Mouse (Mus musculus) adrenal gland, postnatal 4 days (tissue): ENCODE results near the gene Gm3298. TPM values are rescaled to one million over a fixed set of nuclear protein-coding genes. Genes with fewer than 3 reads are reported as not detected.
"Not testable (repeated sequence)": the region's sequence is repeated elsewhere in the genome, so short reads cannot be mapped to it uniquely, and the experiment has no call there.

Experiments used
- DNase-seq, 2 experiments: peaks; one replicate each; pipeline ENCODE4 v3.0.0; 2021 to 2022; ENCODE audit warnings: low spot score in 2 of 2, mixed read lengths in 2 of 2
- long read RNA-seq, 2 experiments: library from polyadenylated mRNA; stranded (forward); transcript quantifications; one replicate each; pipeline ENCODE4 v2.0.0; 2021
- total RNA-seq, 2 experiments: library from RNA; stranded (reverse); gene quantifications; 2 replicates each; pipeline ENCODE4 v1.2.3; 2021

Gene Gm3298
- total RNA-seq: not detected
- long read RNA-seq, experiment 1: 0 reads
- long read RNA-seq, experiment 2: 0 reads

- DNase-seq: not testable (repeated sequence)
Measured at GRCm38 (mm10) chr14:5015591-5015990, at the start of gene Gm3298. Gene Gm3298, plus strand, starts transcription at chr14:5015891.

GRCm38 (mm10) chr14:4983635-4984034 lies 32.1 kb upstream of the Gm3298 start, which contains the start of gene Gm8297:
Gene Gm8297, plus strand, starts transcription at chr14:4983935.
- not testable (repeated sequence) for DNase-seq

GRCm38 (mm10) chr14:5050329-5050728 lies 34.6 kb downstream of the Gm3298 start, which contains the start of gene 4930555G01Rik:
Gene 4930555G01Rik, plus strand, starts transcription at chr14:5050629.
- not testable (repeated sequence) for DNase-seq

Other genes with a start within 250 kb of the Gm3298 start
- not detected for gene Gm9602, start 239.6 kb upstream of the Gm3298 start, total RNA-seq
- gene Gm3269, start 177.8 kb upstream of the Gm3298 start, total RNA-seq: not detected
- gene Gm3264, start 160.3 kb upstream of the Gm3298 start, total RNA-seq: 1 to 10 TPM in 1 of 2 experiments, under 1 TPM in 1; 0.81 to 2.7 TPM
- gene Gm3278, start 123.5 kb upstream of the Gm3298 start, total RNA-seq: not detected
- not detected for gene Gm8297, start 32.0 kb upstream of the Gm3298 start, total RNA-seq
- gene 4930555G01Rik, start 34.7 kb downstream of the Gm3298 start, total RNA-seq: not detected
- under 1 TPM; 0.45 to 0.68 TPM for gene Gm8281, start 55.1 kb downstream of the Gm3298 start, total RNA-seq
- gene Gm8279, start 115.6 kb downstream of the Gm3298 start, total RNA-seq: not detected
- gene Gm3317, start 148.6 kb downstream of the Gm3298 start, total RNA-seq: not detected
- not detected for gene Gm8271, start 169.9 kb downstream of the Gm3298 start, total RNA-seq
- gene Gm3526, start 244.7 kb downstream of the Gm3298 start, total RNA-seq: under 1 TPM in 1 of 2 experiments, not detected in 1; 0.20 TPM